20 mouse cellular contexts compared by ENCODE assay signal in genomic region chr5:149444451-149444850, GRCm38 (mm10). TPM values are rescaled to one million over a fixed set of nuclear protein-coding genes. Genes with fewer than 3 reads are reported as not detected.
DNase-seq lines count a peak whose midpoint lies in the region; ATAC-seq and TF ChIP-seq lines count a peak whose summit lies in the region.
"Had no signal": no experiment of that assay in that cellular context is flagged by ENCODE, and none has a peak within 500 bp of the region (broad histone marks: within the 10 kb centered on the region; RNA-seq: fewer than 3 reads in every experiment).

No protein-coding gene starts in this region.

- no peak overlapping the region for H3K4me3 ChIP-seq in hindbrain, embryonic 15.5 days
- H3K4me3 ChIP-seq in hindbrain, embryonic 12.5 days = no peak overlapping the region
- no peak overlapping the region for H3K4me3 ChIP-seq in midbrain, postnatal 0 days (ENCODE audit: low read depth, low read length)
- H3K4me3 ChIP-seq in midbrain, embryonic 16.5 days (ENCODE audit: low read depth, low read length) = no peak overlapping the region
- H3K4me3 ChIP-seq in liver, embryonic 12.5 days = no peak overlapping the region
- no peak overlapping the region for H3K4me3 ChIP-seq in thymus, adult 2 months (ENCODE audit: control insufficient read depth, insufficient read depth, low read length)
- H3K4me3 ChIP-seq: embryonic facial prominence, embryonic 15.5 days; forebrain, embryonic 10.5 days had no signal

- no peak for ATAC-seq in hindbrain, embryonic 15.5 days (ENCODE audit: low FRiP score, low read depth)
- no peak for ATAC-seq in hindbrain, embryonic 12.5 days (ENCODE audit: low FRiP score)
- no peak for ATAC-seq in midbrain, postnatal 0 days (ENCODE audit: low FRiP score)
- no peak for ATAC-seq in midbrain, embryonic 16.5 days
- no peak for ATAC-seq in liver, embryonic 12.5 days

- H3K9ac ChIP-seq in hindbrain, embryonic 15.5 days = no peak overlapping the region
- H3K9ac ChIP-seq in hindbrain, embryonic 12.5 days = no peak overlapping the region
- H3K9ac ChIP-seq in midbrain, postnatal 0 days (replicated peaks; ENCODE audit: low read length, poor library complexity, severe bottlenecking) = no peak overlapping the region
- no peak overlapping the region for H3K9ac ChIP-seq in midbrain, embryonic 16.5 days (ENCODE audit: low read depth, low read length)
- H3K9ac ChIP-seq in liver, embryonic 12.5 days = no peak overlapping the region
- H3K9ac ChIP-seq: embryonic facial prominence, embryonic 15.5 days; liver, embryonic 14.5 days had no signal

- 79% methylated on average over 4 of the region's 4 CpGs for WGBS in hindbrain, embryonic 15.5 days
- 75% methylated on average over 4 of the region's 4 CpGs for WGBS in hindbrain, embryonic 12.5 days
- 66% methylated on average over 4 of the region's 4 CpGs for WGBS in midbrain, postnatal 0 days
- WGBS in midbrain, embryonic 16.5 days = 80% methylated on average over 4 of the region's 4 CpGs
- WGBS in liver, embryonic 12.5 days (ENCODE audit: insufficient replicate concordance) = 78% methylated on average over 4 of the region's 4 CpGs
- 95% methylated on average over 4 of the region's 4 CpGs for WGBS in thymus, adult 2 months

- H3K36me3 ChIP-seq in hindbrain, embryonic 15.5 days = no peaks in the 10 kb centered on the region
- H3K36me3 ChIP-seq in hindbrain, embryonic 12.5 days = no peaks in the 10 kb centered on the region
- no peaks in the 10 kb centered on the region for H3K36me3 ChIP-seq in midbrain, postnatal 0 days (ENCODE audit: insufficient read depth, low read length)
- no peaks in the 10 kb centered on the region for H3K36me3 ChIP-seq in midbrain, embryonic 16.5 days (ENCODE audit: control insufficient read depth, insufficient read depth, low read length)
- no peaks in the 10 kb centered on the region for H3K36me3 ChIP-seq in liver, embryonic 12.5 days
- H3K36me3 ChIP-seq in thymus, adult 2 months (ENCODE audit: control insufficient read depth, insufficient read depth, low read length) = no peaks in the 10 kb centered on the region
- H3K36me3 ChIP-seq: embryonic facial prominence, embryonic 15.5 days; forebrain, embryonic 10.5 days had no signal

- H3K9me3 ChIP-seq in hindbrain, embryonic 15.5 days = no peaks in the 10 kb centered on the region
- H3K9me3 ChIP-seq in hindbrain, embryonic 12.5 days (replicated peaks) = no peaks in the 10 kb centered on the region
- no peaks in the 10 kb centered on the region for H3K9me3 ChIP-seq in midbrain, postnatal 0 days (ENCODE audit: low read length)
- H3K9me3 ChIP-seq in midbrain, embryonic 16.5 days (replicated peaks; ENCODE audit: control insufficient read depth, low read length, poor library complexity, severe bottlenecking) = no peaks in the 10 kb centered on the region
- peaks cover 6% of the 10 kb centered on the region; the same call in 1 of the 2 replicates for H3K9me3 ChIP-seq in liver, embryonic 12.5 days (replicated peaks)
- H3K9me3 ChIP-seq: embryonic facial prominence, embryonic 15.5 days had no signal

- H3K4me1 ChIP-seq in hindbrain, embryonic 15.5 days (replicated peaks) = peaks cover 38% of the 10 kb centered on the region
- H3K4me1 ChIP-seq in hindbrain, embryonic 12.5 days = peaks cover 23% of the 10 kb centered on the region
- peaks cover 11% of the 10 kb centered on the region for H3K4me1 ChIP-seq in midbrain, postnatal 0 days (ENCODE audit: insufficient read depth, low read length)
- H3K4me1 ChIP-seq in midbrain, embryonic 16.5 days (ENCODE audit: control insufficient read depth, insufficient read depth, low read length) = peaks cover 24% of the 10 kb centered on the region
- H3K4me1 ChIP-seq in liver, embryonic 12.5 days = peaks cover 16% of the 10 kb centered on the region
- peaks cover 30% of the 10 kb centered on the region for H3K4me1 ChIP-seq in thymus, adult 2 months (replicated peaks; ENCODE audit: control insufficient read depth, insufficient read depth, low read length)

- 0 out of 2 replicates have a peak overlapping the region, but pooled peaks have one; percentile 33 for H3K27ac ChIP-seq in hindbrain, embryonic 15.5 days (replicated peaks)
- H3K27ac ChIP-seq in hindbrain, embryonic 12.5 days = no peak overlapping the region
- no peak overlapping the region for H3K27ac ChIP-seq in midbrain, postnatal 0 days (ENCODE audit: low read depth, low read length)
- H3K27ac ChIP-seq in midbrain, embryonic 16.5 days (ENCODE audit: low read length) = no peak overlapping the region
- no peak overlapping the region for H3K27ac ChIP-seq in liver, embryonic 12.5 days
- H3K27ac ChIP-seq in thymus, adult 2 months (ENCODE audit: control insufficient read depth, insufficient read depth, low read length) = no peak overlapping the region
- H3K27ac ChIP-seq: embryonic facial prominence, embryonic 15.5 days; liver, embryonic 14.5 days had no signal

- no peak overlapping the region for H3K4me2 ChIP-seq in hindbrain, embryonic 15.5 days
- no peak overlapping the region for H3K4me2 ChIP-seq in hindbrain, embryonic 12.5 days (replicated peaks)
- no peak overlapping the region for H3K4me2 ChIP-seq in midbrain, postnatal 0 days (ENCODE audit: low read depth, low read length, poor library complexity, severe bottlenecking)
- no peak overlapping the region for H3K4me2 ChIP-seq in midbrain, embryonic 16.5 days (ENCODE audit: low read length)
- no peak overlapping the region for H3K4me2 ChIP-seq in liver, embryonic 12.5 days
- H3K4me2 ChIP-seq: embryonic facial prominence, embryonic 15.5 days had no signal

- TF ChIP-seq POLR2A in thymus, adult 2 months (IDR thresholded peaks at IDR 0.05; ENCODE audit: control insufficient read depth, extremely low read depth, insufficient read depth, low read length, poor library complexity) = no peak

- H3K27me3 ChIP-seq in hindbrain, embryonic 15.5 days = no peaks in the 10 kb centered on the region
- no peaks in the 10 kb centered on the region for H3K27me3 ChIP-seq in hindbrain, embryonic 12.5 days
- no peaks in the 10 kb centered on the region for H3K27me3 ChIP-seq in midbrain, postnatal 0 days (ENCODE audit: insufficient read depth, low read length)
- H3K27me3 ChIP-seq in midbrain, embryonic 16.5 days (ENCODE audit: control insufficient read depth, insufficient read depth, low read depth, low read length) = no peaks in the 10 kb centered on the region
- H3K27me3 ChIP-seq in liver, embryonic 12.5 days (replicated peaks) = peaks cover 11% of the 10 kb centered on the region; the same call in 1 of the 2 replicates
- H3K27me3 ChIP-seq in thymus, adult 2 months (ENCODE audit: control insufficient read depth, insufficient read depth, low read length) = no peaks in the 10 kb centered on the region

- DNase-seq in midbrain, postnatal 0 days (ENCODE audit: low spot score) = peak; percentile 40
- DNase-seq in cerebellum, adult 8-10 months = peak; percentile 79
- no peak for DNase-seq in thymus, adult 2 months
- no peak for DNase-seq in spleen, postnatal 4 days (ENCODE audit: low spot score in 2 of 2)
- DNase-seq: adrenal gland, postnatal 25 days; embryo, embryonic 11 days; heart, adult 18-20 months; kidney, adult 8-10 months; kidney, postnatal 36 days; lung, postnatal 14 days; right cerebral cortex, postnatal 25 days had no signal

- TF ChIP-seq CTCF in midbrain, postnatal 0 days (IDR thresholded peaks at IDR 0.05) = no peak
- TF ChIP-seq CTCF in thymus, adult 2 months (IDR thresholded peaks at IDR 0.05; ENCODE audit: borderline replicate concordance, control insufficient read depth, extremely low read depth, insufficient read depth, low read length, poor library complexity) = no peak

RNA-seq across cellular contexts. Expression of gene Tex26, which starts 5.0 kb away (rescaled TPM):
- polyA plus RNA-seq in hindbrain, embryonic 15.5 days (2015; fragmentation: Nextera tagmentation; extraction: Ambion mirVana) = 1.4 and 2.2 TPM in 2 replicates
- 1.1 and 1.2 TPM in 2 replicates for polyA plus RNA-seq in hindbrain, embryonic 12.5 days (2016; fragmentation: Nextera tagmentation; extraction: Ambion mirVana)
- total RNA-seq in midbrain, postnatal 0 days (2014; rRNA removed) = 0.76 and 1.9 TPM in 2 replicates
- polyA plus RNA-seq in midbrain, postnatal 0 days (2015; fragmentation: Nextera tagmentation; extraction: Ambion mirVana) = 1.3 and 1.4 TPM in 2 replicates
- 1.6 and 2.0 TPM in 2 replicates for polyA plus RNA-seq in midbrain, embryonic 16.5 days (2015; fragmentation: Nextera tagmentation; extraction: Ambion mirVana)
- polyA plus RNA-seq in liver, embryonic 12.5 days (2016; fragmentation: Nextera tagmentation; extraction: Ambion mirVana) = 0.13 and 0.18 TPM in 2 replicates
- polyA plus RNA-seq in thymus, adult 2 months (2012; rRNA removed) = 0.18 and 0.38 TPM in 2 replicates
- total RNA-seq: adrenal gland, postnatal 25 days; gastrocnemius, adult 8-10 months; heart, adult 18-20 months; megakaryocyte-erythroid progenitor cell, adult 5-6 weeks had no signal

RNA-seq across cellular contexts. Expression of gene Medag, which starts 32.9 kb away (rescaled TPM):
- 4.5 and 6.8 TPM in 2 replicates for polyA plus RNA-seq in hindbrain, embryonic 15.5 days (2015; fragmentation: Nextera tagmentation; extraction: Ambion mirVana)
- 1.0 and 1.1 TPM in 2 replicates for polyA plus RNA-seq in hindbrain, embryonic 12.5 days (2016; fragmentation: Nextera tagmentation; extraction: Ambion mirVana)
- total RNA-seq in midbrain, postnatal 0 days (2014; rRNA removed) = 2.6 and 3.4 TPM in 2 replicates
- 1.3 and 2.1 TPM in 2 replicates for polyA plus RNA-seq in midbrain, postnatal 0 days (2015; fragmentation: Nextera tagmentation; extraction: Ambion mirVana)
- polyA plus RNA-seq in midbrain, embryonic 16.5 days (2015; fragmentation: Nextera tagmentation; extraction: Ambion mirVana) = 2.0 and 2.8 TPM in 2 replicates
- 0.35 and 0.57 TPM in 2 replicates for polyA plus RNA-seq in liver, embryonic 12.5 days (2016; fragmentation: Nextera tagmentation; extraction: Ambion mirVana)
- polyA plus RNA-seq in thymus, adult 2 months (2012; rRNA removed) = 2.8 and 2.9 TPM in 2 replicates
- total RNA-seq: megakaryocyte-erythroid progenitor cell, adult 5-6 weeks had no signal

Comparison
In these comparisons a context has a peak if more than half of its experiments do, and no peak if none do; other contexts are left out.
1. DNase-seq: peak in midbrain, postnatal 0 days (single experiment) and cerebellum, adult 8-10 months (single experiment); none in thymus, adult 2 months (single experiment) and spleen, postnatal 4 days (0 of 2).